Mouse (Mus musculus) left cerebral cortex, postnatal 36 days (tissue): ENCODE results near the gene Npb. TPM values are rescaled to one million over a fixed set of nuclear protein-coding genes. Genes with fewer than 3 reads are reported as not detected.

Source experiments
- DNase-seq, 2 experiments: peaks; one replicate each; pipeline ENCODE4 v3.0.0; 2021 to 2022; ENCODE audit warnings: low spot score in 2 of 2, mixed read lengths in 1 of 2
- intact Hi-C: fragments of 180-260 bp; cut with DNase I; formaldehyde crosslinking; loops from one replicate; pipeline ENCODE4 v1.15.1; 2025
- microRNA-seq: library from miRNA; unstranded; fragments of <30 nt; microRNA quantifications from one replicate; pipeline ENCODE4 v1.2.0, GENCODE M21; 2022
- total RNA-seq, 2 experiments: library from RNA; stranded (reverse); gene quantifications; 2 replicates each; pipeline ENCODE4 v1.2.3; 2021

Gene Npb
- total RNA-seq, 2 experiments from 2014 or later, result 1.2 TPM; not detected in 1

DNA sequence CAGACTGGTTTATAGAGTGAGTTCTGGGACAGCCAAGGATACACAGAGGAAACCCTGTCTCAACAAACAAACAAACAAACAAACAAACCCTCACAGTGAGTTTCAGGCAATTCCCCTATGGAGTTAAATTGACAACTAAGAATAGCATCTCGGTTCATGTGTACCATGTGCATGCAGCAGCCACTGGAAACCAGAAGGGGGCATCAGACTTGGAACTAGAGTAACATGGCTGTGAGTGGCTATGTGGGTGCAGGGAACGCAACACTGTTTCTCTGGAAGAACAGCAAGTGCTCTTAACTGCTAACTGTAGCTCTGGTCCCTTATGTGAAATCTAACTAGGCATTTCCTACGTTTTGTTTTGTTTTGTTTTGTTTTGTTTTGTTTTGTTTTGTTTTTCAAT is 43.6 kb downstream of the Npb start:
- intact Hi-C loops, result loop anchor here (10.0 kb wide), 1 partner anchor 123 kb away; no protein-coding TSS in a partner anchor

DNA sequence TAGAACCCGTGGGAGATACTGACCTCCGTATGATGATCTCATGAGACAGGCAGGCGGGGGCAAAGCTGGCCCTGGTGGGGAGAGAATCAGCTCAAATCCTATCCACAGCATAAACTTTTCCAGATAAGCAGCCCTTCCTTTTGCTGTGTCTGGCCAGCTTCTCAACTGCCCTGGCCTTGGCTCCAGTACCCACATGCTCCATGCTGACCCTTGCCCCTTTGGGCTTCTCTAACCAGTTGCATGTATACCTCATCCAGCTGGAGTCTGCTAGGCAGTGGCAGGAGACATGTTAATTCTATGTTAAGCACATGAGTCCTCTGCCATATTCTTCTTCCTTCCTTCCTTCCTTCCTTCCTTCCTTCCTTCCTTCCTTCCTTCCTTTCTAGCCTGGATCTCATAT is 46.5 kb downstream of the Npb start:
- no peak for DNase-seq
- intact Hi-C loops, result loop anchor here (10.0 kb wide), 1 partner anchor 120 kb away; no protein-coding TSS in a partner anchor

More for the DNA sequence above, 43.6 kb downstream of the Npb start:
- DNase-seq, result no peak

GRCm38 (mm10) chr11:120657301-120657700 is 49.0 kb downstream of the Npb start:
- intact Hi-C loops, result loop anchor here (10.0 kb wide), 1 partner anchor 118 kb away; no protein-coding TSS in a partner anchor
- DNase-seq, result no peak

Small RNA genes within 50 kb of the gene (microRNA-seq; reads per million reads assigned to microRNA genes)
- gene Mir6936, result 1.3 reads per million

Other genes with a start within 250 kb of the Npb start
- under 1 TPM; 0.25 to 0.72 TPM for gene Fscn2, start 246.9 kb upstream of the Npb start, total RNA-seq
- 10 to 100 TPM; 12.8 to 16.4 TPM for gene Faap100, start 229.7 kb upstream of the Npb start, total RNA-seq
- gene Nploc4, start 170.8 kb upstream of the Npb start, total RNA-seq, result 10 to 100 TPM; 65.3 to 77.0 TPM
- 1 to 10 TPM in 1 of 2 experiments, not detected in 1; 1.8 TPM for gene Tspan10, start 165.8 kb upstream of the Npb start, total RNA-seq
- gene Pde6g, start 155.0 kb upstream of the Npb start, total RNA-seq, result under 1 TPM; 0.37 to 0.66 TPM
- gene Oxld1, start 150.4 kb upstream of the Npb start, total RNA-seq, result 10 to 100 TPM; 14.3 to 20.6 TPM
- 10 to 100 TPM; 19.9 to 29.4 TPM for gene Ccdc137, start 150.4 kb upstream of the Npb start, total RNA-seq
- gene Arl16, start 140.9 kb upstream of the Npb start, total RNA-seq, result 10 to 100 TPM; 49.3 to 55.0 TPM
- 10 to 100 TPM; 75.6 to 78.5 TPM for gene Mrpl12, start 123.9 kb upstream of the Npb start, total RNA-seq
- gene Slc25a10, start 116.6 kb upstream of the Npb start, total RNA-seq, result 10 to 100 TPM; 18.2 to 21.9 TPM
- not detected for gene Gcgr, start 77.8 kb upstream of the Npb start, total RNA-seq
- gene Mcrip1, start 58.8 kb upstream of the Npb start, total RNA-seq, result 10 to 100 TPM; 73.4 to 91.7 TPM
- not detected for gene Ppp1r27, start 57.3 kb upstream of the Npb start, total RNA-seq
- gene P4hb, start 35.2 kb upstream of the Npb start, total RNA-seq, result 100 to 1,000 TPM; 122 to 126 TPM
- 100 to 1,000 TPM; 304 to 344 TPM for gene Arhgdia, start 26.9 kb upstream of the Npb start, total RNA-seq
- gene Alyref, start 10.1 kb upstream of the Npb start, total RNA-seq, result 10 to 100 TPM; 59.7 to 67.5 TPM
- 10 to 100 TPM; 91.4 to 99.7 TPM for gene Anapc11, start 10.1 kb upstream of the Npb start, total RNA-seq
- gene Pcyt2, start 9.5 kb downstream of the Npb start, total RNA-seq, result 100 to 1,000 TPM; 115 to 135 TPM
- 10 to 100 TPM; 37.8 to 43.3 TPM for gene Sirt7, start 16.8 kb downstream of the Npb start, total RNA-seq
- 100 to 1,000 TPM in 1 of 2 experiments, 10 to 100 TPM in 1; 76.5 to 103 TPM for gene Mafg, start 25.1 kb downstream of the Npb start, total RNA-seq
- 1 to 10 TPM; 2.9 to 3.9 TPM for gene Pycr1, start 35.3 kb downstream of the Npb start, total RNA-seq
- 10 to 100 TPM in 1 of 2 experiments, 1 to 10 TPM in 1; 8.2 to 11.9 TPM for gene Myadml2, start 39.7 kb downstream of the Npb start, total RNA-seq
- 1 to 10 TPM; 5.6 to 6.6 TPM for gene Notum, start 52.7 kb downstream of the Npb start, total RNA-seq
- 10 to 100 TPM; 53.1 to 56.9 TPM for gene Aspscr1, start 64.5 kb downstream of the Npb start, total RNA-seq
- 10 to 100 TPM; 18.1 to 19.2 TPM for gene Cenpx, start 105.3 kb downstream of the Npb start, total RNA-seq
- gene Lrrc45, start 105.4 kb downstream of the Npb start, total RNA-seq, result 10 to 100 TPM; 41.9 to 66.1 TPM
- 10 to 100 TPM; 34.7 to 39.9 TPM for gene Rac3, start 113.0 kb downstream of the Npb start, total RNA-seq
- gene Dcxr, start 118.8 kb downstream of the Npb start, total RNA-seq, result 10 to 100 TPM in 1 of 2 experiments, 1 to 10 TPM in 1; 8.7 to 10.3 TPM
- gene Cbr2, start 123.6 kb downstream of the Npb start, total RNA-seq, result 1 to 10 TPM in 1 of 2 experiments, under 1 TPM in 1; 0.32 to 1.6 TPM
- gene Hmga1b, start 154.3 kb downstream of the Npb start, total RNA-seq, result 10 to 100 TPM; 23.4 to 34.8 TPM
- 10 to 100 TPM; 63.7 to 65.9 TPM for gene Rfng, start 175.7 kb downstream of the Npb start, total RNA-seq
- 100 to 1,000 TPM; 130 to 153 TPM for gene Gps1, start 175.8 kb downstream of the Npb start, total RNA-seq
- gene Dus1l, start 187.9 kb downstream of the Npb start, total RNA-seq, result 10 to 100 TPM; 39.4 to 42.4 TPM
- 100 to 1,000 TPM; 182 to 190 TPM for gene Fasn, start 216.1 kb downstream of the Npb start, total RNA-seq